Mouse (Mus musculus) cerebellum, adult 2 months (tissue): ENCODE measurements around the gene Hpse2. TPM values are rescaled to one million over a fixed set of nuclear protein-coding genes. Genes with fewer than 3 reads are reported as not detected.
"Not testable (repeated sequence)": the region's sequence is repeated elsewhere in the genome, so short reads cannot be mapped to it uniquely, and the experiment has no call there.

Experiments
- DNase-seq, 2 experiments: peaks; one replicate each; pipeline ENCODE4 v3.0.0; 2021
- H3K27ac ChIP-seq: fragments of 200-500 bp; 2 replicates; pipeline ENCODE4 v1.5.1; 2012; ENCODE audit warnings: low read length, control low read depth, inconsistent platforms; ENCODE audit not compliant: insufficient read depth
- H3K27me3 ChIP-seq: fragments of 200-500 bp; 2 replicates; pipeline ENCODE4 v1.6.1; 2012; ENCODE audit warnings: inconsistent platforms, mild to moderate bottlenecking, low read length, moderate library complexity; ENCODE audit not compliant: control insufficient read depth, insufficient read depth
- H3K4me1 ChIP-seq: fragments of 200-500 bp; 2 replicates; pipeline ENCODE4 v1.6.1; 2011; ENCODE audit warnings: low read length; ENCODE audit not compliant: control insufficient read depth, insufficient read depth
- H3K4me3 ChIP-seq: fragments of 200-500 bp; replicated peaks from 2 replicates; pipeline ENCODE3; 2011; ENCODE audit warnings: mild to moderate bottlenecking, low read depth, low read length, control low read depth; ENCODE audit not compliant: insufficient read depth
- CTCF ChIP-seq: fragments of 200-500 bp; IDR thresholded peaks from 2 replicates; pipeline ENCODE4 v1.5.1; 2011; ENCODE audit warnings: low read depth, mild to moderate bottlenecking, control low read depth, low read length, moderate library complexity, borderline replicate concordance; ENCODE audit not compliant: insufficient read depth
- POLR2A ChIP-seq: fragments of 200-500 bp; IDR thresholded peaks from 2 replicates; pipeline ENCODE4 v1.6.1; 2011; ENCODE audit warnings: low read length, control low read depth, borderline replicate concordance; ENCODE audit not compliant: insufficient read depth
- WGBS: fragments of 180-500 bp; shearing (Covaris S2); methylation state at CpG from one replicate; pipeline ENCODE4 v1.1.7; 2018; 5-methylcytosine and 5-hydroxymethylcytosine counted together
- polyA plus RNA-seq: library from polyadenylated mRNA; depleted of rRNA; stranded (reverse); fragments of >200 nt; gene quantifications from 2 replicates; pipeline ENCODE4 v1.2.3, GENCODE M21; 2012

Gene Hpse2
- polyA plus RNA-seq, 1 experiment: 0.11 TPM

DNA sequence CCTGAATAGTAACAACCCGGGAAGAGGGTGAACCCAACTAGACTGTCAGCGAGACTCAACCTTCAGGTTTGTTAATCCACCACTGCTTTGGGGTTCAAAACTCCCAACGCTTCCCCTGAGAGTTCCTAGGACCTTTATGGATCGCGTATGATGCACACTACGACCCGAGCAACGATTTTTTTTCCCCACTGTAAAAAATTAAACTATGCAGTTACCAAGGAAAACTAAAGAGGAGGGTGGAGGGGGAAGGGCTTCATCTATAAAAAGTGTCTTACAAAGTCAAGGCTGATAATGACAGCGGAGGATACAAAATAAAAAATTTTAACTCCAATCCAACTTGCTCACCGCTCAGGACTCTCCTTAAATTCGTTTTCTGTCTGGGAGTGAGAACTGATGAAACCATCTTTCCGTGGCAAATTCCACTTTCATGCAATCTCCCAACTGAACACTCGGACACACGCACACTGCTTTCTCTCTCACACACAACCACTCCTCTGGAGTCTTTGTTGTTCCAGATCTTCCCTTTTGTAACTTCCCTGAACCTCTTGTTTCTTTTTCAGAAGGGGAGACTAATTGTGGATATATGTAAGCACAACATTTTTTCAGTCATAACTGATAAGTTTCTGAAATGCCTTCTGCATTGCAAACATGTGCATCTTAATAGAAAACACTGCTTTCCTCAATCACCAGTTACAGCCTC, 934 bp downstream of the Hpse2 start:
- no peak overlapping the region for H3K4me3 ChIP-seq
- DNase-seq: no peak
- WGBS: 3% methylated on average over 14 of the region's 14 CpGs
- no peak for TF ChIP-seq POLR2A
- TF ChIP-seq CTCF: no peak
- H3K4me1 ChIP-seq: no peaks in the 10 kb centered on the region
- no peak overlapping the region for H3K27ac ChIP-seq
- peaks cover 3% of the 10 kb centered on the region; the same call in 1 of the 2 replicates for H3K27me3 ChIP-seq

DNA sequence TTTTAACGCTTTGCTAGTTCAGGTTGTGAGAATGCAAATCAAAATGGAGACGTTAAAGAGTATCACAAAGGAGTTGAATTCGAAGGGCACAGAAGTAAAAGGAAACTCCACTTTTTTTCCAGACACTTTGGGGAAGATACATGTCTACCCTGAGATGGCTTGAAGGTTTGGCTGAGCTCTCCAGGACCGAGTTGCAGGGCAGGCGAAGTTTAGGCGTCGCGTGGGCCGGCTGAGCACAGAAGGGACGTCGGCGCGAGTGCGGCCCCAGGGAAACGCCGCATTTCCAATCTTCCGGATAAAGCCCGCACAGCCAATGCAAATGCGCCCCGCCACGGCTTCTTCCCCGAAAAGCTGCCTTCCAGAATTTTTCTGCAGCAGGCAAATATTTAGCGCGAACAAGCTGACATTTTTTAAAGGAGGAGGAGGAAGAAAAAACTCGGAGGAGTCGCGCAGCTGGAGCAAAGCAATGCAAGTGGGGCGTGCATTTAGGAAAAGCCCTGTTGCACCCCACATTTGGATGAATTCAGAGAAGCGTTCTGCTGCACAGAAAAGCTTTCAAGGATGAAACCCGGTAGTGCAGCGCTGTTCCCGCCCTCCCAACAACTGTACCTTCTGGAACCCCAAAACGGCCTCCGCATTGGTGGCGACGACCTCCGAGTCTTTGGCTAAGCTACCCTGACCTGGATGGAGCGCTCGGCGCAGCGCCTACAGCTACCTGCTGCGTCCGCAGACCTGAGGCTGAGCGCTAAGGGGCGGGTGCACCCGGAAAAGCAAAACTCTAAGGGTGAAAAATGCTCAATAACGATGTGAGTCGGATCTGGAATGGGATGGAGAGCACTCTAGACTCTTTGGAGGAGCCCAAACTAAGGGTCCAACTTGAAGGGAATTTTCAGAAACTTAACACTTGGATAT, 1.9 kb downstream of the Hpse2 start:
- DNase-seq: peak in 1 of 2 experiments; percentile 10
- under 1% methylated on average over 48 of the region's 48 CpGs for WGBS
- H3K27me3 ChIP-seq: peaks cover 3% of the 10 kb centered on the region; the same call in 1 of the 2 replicates
- H3K27ac ChIP-seq: no peak overlapping the region
- TF ChIP-seq CTCF (no peak), POLR2A (no peak)
- no peak overlapping the region for H3K4me3 ChIP-seq
- H3K4me1 ChIP-seq: no peaks in the 10 kb centered on the region

DNA sequence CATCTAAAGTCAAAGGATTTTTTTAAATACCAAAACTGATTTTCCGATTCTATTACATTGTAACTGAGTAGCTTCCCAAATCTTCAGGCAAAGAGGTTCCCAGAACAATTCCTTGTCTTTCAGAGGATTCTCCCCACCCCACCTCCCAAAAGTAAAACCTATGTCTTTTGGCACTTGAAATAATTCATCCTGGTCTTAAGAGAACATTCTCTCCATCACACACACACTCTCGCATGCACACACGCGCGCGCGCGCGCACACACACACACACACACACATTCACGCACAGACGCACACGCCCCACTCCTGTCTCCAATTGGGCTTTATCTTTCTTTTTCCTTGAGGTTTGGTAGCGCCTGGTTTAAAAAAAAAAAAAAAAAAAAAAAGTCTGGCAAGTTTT, 2.7 kb downstream of the Hpse2 start:
- no peaks in the 10 kb centered on the region for H3K4me1 ChIP-seq
- 4% methylated on average over 13 of the region's 13 CpGs for WGBS
- H3K27ac ChIP-seq: no peak overlapping the region
- no peak overlapping the region for H3K4me3 ChIP-seq
- no peak for DNase-seq
- peaks cover 3% of the 10 kb centered on the region; the same call in 1 of the 2 replicates for H3K27me3 ChIP-seq
- TF ChIP-seq POLR2A: no peak
- no peak for TF ChIP-seq CTCF

DNA sequence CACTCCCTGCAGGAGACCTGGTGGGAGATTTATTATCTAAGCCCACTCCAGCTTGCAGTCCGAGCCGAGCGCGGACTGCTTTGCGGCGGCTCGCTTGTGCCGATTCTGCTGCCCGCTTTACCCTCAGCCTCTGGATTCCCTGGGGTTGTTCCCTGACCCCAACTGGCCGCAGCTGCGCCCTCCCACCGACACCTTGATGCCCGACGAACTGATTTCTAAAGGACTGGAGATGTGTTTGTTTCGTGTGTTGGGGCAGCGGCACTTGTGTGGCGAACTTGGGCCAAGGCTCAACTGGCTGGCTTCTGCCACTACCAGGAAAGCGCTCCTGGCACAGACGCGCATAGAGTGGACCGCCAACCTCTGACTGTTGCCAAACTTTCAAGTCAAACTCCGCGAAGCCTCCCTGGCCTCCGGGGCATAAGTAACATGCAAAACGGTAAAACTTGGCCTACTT, 3.1 kb downstream of the Hpse2 start:
- no peak for TF ChIP-seq POLR2A
- TF ChIP-seq CTCF: no peak
- Histone ChIP-seq H3K4me1 (no peaks in the 10 kb centered on the region), H3K27me3 (peaks cover 3% of the 10 kb centered on the region; the same call in 1 of the 2 replicates), H3K27ac (no peak overlapping the region), H3K4me3 (no peak overlapping the region)
- no peak for DNase-seq
- under 1% methylated on average over 25 of the region's 25 CpGs for WGBS

DNA sequence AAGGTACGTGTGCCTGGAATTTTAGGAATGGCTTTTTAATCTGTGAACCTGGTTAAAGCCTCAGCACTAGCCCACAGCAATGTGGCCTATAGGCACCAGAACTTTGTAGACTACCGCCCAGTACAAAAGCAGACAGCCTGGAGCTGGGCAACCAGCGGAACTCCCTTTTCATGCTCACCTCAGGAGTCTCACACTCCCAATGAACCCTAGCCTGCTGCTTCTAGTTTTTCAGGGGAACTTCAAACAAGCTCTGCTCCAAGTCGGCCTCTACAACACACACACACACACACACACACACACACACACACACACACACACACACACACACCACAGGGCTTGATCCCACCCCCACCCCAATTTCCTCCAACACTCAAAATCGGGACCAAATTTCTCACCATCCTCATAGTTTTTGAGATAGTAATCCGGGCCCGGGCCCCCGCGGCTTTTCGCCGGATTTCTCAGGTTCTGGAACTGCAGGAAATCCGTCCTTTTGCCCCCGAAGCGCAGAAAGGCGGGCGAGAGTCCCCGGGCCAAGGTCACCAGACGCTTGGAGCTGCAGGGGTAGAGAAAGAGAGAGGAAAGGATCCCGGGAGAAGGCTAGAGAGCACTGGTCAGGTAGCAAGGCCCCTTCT, 3.7 kb downstream of the Hpse2 start:
- H3K27me3 ChIP-seq: peaks cover 3% of the 10 kb centered on the region; the same call in 1 of the 2 replicates
- no peak for TF ChIP-seq POLR2A
- TF ChIP-seq CTCF: no peak
- no peak overlapping the region for H3K4me3 ChIP-seq
- H3K27ac ChIP-seq: no peak overlapping the region
- no peak for DNase-seq
- WGBS: 15% methylated on average over 19 of the region's 19 CpGs
- H3K4me1 ChIP-seq: no peaks in the 10 kb centered on the region

DNA sequence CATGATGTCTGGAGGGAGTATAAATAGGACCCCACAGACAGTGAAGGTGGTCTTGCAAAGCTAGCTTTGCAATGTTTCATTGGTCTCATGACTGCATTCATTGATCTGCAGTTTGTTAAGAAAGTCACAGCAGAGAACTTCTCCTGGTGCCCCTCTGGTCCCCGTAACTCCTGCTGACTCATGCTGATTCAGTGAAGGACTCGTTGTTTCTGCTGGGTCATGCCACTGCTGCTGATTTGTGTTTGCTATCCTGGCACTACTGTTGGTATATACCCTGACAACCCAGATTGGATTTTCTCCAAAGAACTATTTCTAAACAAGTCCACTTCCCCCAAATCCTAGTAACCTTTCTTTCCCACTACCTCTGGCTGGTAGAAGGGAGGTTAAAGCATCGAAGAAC, 29.3 kb downstream of the Hpse2 start:
- H3K4me3 ChIP-seq: no peak overlapping the region
- no peak for TF ChIP-seq CTCF
- no peak for TF ChIP-seq POLR2A
- no peak for DNase-seq
- H3K27ac ChIP-seq: no peak overlapping the region
- no peaks in the 10 kb centered on the region for H3K4me1 ChIP-seq
- no peaks in the 10 kb centered on the region for H3K27me3 ChIP-seq
- 81% methylated on average over 3 of the region's 3 CpGs for WGBS

DNA sequence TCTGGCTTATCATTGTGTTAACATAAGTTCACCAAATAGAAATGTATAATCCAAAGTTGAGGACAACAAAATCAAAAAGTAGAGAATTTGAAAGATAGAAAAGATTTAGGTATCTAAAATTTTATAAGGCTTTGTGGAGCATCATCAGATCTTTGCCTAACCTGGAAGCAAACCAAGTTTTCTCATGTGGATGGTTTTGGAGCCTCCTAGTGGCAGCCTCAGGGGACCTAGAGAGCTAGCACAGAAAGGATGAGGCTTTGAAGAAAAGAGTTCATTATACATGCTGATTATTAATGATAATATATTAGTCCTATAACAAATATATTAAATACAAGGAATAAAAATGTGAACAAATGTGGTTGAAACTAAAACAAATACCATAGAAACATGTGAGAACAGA, 77.0 kb downstream of the Hpse2 start:
- peak; percentile 2 to 10 for DNase-seq

DNA sequence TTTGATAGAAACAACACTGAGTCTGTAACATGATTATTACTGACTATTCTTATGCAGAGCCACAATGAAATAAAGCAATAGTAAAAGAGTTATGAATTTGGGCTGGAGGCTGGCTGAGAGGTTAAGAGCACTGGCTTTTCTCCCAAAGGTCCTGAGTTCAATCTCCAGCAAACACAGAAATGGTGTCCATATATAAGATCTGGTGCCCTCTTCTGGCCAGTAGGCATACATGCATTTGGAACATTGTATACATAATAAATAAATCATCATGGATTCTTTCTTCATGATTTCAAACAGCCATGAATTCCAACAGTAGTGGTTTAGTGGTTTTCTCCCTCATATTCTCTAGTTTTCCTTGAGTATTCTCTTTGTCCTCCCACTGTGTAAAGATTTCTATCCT, 81.4 kb downstream of the Hpse2 start:
- H3K4me1 ChIP-seq: no peaks in the 10 kb centered on the region
- TF ChIP-seq CTCF (no peak), POLR2A (no peak)
- H3K4me3 ChIP-seq: no peak overlapping the region
- no peaks in the 10 kb centered on the region for H3K27me3 ChIP-seq
- no peak overlapping the region for H3K27ac ChIP-seq
- DNase-seq: no peak

More for the DNA sequence above, 77.0 kb downstream of the Hpse2 start:
- TF ChIP-seq CTCF (peak; percentile 29; the same call in 1 of the 2 replicates), POLR2A (no peak)
- no peaks in the 10 kb centered on the region for H3K4me1 ChIP-seq
- no peaks in the 10 kb centered on the region for H3K27me3 ChIP-seq
- H3K4me3 ChIP-seq: no peak overlapping the region
- no peak overlapping the region for H3K27ac ChIP-seq

DNA sequence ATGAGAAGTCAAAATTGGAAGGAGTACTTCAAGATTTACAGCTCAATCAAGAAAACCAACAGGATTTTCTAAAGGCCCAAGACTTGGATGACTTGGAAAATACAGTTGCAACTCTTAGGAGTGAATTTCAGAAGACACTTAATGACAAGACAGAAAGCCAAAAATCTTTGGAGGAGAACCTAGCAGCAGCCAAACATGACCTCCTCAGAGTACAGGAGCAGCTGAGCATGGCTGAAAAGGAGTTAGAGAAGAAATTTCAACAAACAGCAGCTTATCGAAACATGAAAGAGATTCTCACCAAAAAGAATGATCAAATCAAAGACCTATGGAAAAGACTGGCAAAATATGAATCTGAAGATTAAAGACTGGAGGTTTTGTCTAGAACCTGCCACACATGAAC, 106.8 kb downstream of the Hpse2 start:
- H3K27me3 ChIP-seq, DNase-seq, H3K27ac ChIP-seq, H3K4me3 ChIP-seq, H3K4me1 ChIP-seq: not testable (repeated sequence)
- 93% methylated on average over 1 of the region's 1 CpGs for WGBS
